Mouse (Mus musculus): Measurements from ENCODE around the gene Igf2bp1.

Gene Igf2bp1

GRCm38 (mm10) chr11:96006852-96007515 lies 1.2 kb upstream of the Igf2bp1 start:
- peak; percentile 20 to 37 for DNase-seq

GRCm38 (mm10) chr11:96006367-96006851 lies 669 bp upstream of the Igf2bp1 start:
- no peak for DNase-seq

GRCm38 (mm10) chr11:96004793-96005402 lies 842 bp downstream of the Igf2bp1 start:
- DNase-seq: peak; percentile 9 to 21

- no peak for DNase-seq
Observed at GRCm38 (mm10) chr11:96003969-96004792, 1.6 kb downstream of the Igf2bp1 start.

DNA sequence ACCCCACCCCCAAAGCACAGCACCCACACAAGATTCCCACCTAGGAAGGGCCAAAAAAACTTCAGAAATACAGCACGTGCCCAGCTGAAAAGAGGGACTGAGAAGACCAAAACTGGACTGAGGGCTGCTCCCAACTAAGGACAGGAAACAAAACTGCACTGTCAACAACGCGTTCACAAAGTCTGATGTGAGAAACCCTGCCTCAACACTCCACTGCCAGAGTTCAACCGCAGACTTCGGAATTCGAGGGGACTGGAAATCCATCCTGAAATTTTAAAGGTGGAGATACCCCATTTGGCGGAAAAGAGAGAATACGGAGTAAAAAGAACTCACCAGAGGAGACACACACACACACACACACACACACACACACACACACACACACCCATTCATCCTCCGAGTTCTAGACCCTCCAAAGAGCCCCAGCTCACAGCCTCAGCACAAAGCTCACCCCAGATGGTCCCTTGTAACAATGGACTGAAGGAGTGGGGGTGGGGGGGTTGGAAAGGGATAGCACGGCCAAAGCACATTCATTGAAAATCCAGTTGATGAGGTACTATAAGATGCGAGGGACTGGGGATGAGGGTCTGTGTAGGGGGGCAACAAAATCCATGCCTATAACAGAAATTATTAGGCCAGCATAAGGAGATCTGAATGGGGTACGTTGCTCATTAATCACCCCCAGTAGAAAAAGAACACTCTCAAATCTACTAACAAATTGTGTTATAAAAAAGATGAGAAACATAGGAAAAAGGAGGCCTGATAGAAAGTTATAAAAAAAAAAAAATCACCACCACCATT lies 2.4 kb downstream of the Igf2bp1 start:
- no peak for DNase-seq

DNA sequence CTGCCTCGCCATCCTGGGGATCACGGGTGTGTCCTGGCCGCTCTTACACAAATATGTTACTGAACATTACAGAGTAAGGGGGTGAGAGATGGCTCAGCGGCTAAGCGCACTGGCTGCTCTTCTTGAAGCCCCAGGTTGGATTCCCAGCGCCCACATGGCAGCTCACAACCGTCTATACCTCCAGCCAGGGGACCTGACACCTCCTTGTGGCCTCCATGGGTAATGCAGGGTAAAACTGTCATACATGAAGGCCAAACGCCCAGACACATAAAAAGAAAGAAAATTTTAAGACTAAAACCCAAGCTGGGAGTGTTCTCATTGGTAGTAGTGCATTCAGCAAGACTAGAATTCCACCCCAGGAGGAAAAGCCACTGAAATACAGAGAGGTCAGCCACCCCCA lies 11.6 kb downstream of the Igf2bp1 start:
- DNase-seq: no peak

DNA sequence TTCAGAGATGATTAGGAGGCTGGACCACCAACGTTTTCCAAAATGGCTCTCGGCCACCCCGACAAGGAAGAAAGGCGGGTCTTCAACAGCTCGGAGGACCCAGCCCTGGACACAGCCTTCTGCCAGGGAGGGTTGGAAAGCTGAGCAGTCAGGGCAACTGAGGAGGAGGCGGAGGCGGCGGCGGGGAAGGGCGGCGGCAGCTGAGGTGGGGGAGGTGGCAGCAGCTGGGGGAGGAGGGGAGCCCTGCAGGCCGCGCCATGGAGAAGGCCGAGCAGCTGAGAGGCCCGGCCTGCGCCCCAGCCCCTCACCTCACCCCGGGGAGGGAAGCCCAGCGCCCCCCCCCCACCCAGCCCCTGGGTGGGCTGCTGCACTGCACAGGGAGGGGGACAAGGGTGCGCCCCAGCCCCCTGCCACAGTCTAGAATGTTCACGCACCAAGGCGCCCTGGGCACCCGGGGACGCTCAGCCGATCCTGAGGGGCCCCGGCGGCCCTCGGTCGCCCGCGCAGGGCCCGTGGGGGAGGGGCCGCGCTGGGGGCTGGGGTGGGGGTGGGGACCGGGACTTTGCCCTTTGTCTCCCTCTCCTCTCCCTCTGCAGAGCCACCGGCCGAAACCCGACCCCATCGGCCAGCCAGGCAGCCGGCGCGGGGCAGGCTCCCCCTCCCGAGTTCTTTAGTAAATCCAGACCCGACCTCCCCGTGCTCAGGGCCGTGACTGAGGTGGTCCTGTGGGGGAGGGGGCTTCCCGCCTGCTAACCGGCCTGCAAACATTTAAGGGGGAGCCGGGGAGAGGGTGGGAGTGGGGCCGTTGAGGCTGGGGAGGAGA lies 14.6 kb downstream of the Igf2bp1 start:
- DNase-seq: no peak

DNA sequence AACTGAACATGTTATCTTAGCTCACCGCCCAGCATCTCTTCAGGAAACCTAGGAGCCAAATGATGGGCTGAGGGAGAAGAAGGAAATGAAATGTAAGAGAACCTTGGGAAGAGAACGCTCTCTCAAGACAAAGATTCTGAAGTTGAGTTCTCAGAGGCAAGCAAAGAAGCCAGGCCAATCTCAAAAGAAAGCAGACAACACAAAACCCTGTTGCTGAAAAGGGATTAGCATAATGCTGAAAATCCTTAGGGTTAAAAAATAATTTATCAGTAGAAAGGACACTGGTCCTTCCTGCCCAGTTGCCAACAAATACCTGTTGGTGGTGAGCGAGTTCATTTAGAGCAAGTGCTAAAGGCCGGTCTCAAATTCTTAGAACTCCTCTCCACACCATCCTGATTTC lies 15.3 kb downstream of the Igf2bp1 start:
- no peak for DNase-seq

- no peak for DNase-seq
Observed at GRCm38 (mm10) chr11:95989864-95990263, 15.9 kb downstream of the Igf2bp1 start.

DNA sequence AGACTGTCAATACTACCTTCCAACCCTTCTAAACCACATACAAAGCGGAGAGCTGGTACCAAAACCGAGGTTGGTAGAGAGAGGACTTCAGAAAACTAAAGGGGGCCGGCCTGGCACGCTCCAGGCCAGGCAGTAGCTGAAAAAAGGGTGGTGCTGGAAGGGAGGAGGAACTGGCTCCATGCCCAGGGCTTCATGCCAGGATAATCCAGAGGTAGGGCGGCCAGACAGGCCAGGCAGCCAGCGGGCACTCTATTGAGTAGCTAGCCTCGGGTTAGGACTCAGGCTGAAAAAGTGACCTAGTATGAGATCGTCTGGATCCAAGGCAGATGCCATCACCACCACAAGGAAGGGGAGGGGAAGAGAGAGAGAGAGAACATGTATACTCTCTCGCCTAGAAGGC lies 17.2 kb downstream of the Igf2bp1 start:
- DNase-seq: no peak

GRCm38 (mm10) chr11:95987854-95988447 lies 17.8 kb downstream of the Igf2bp1 start:
- no peak for DNase-seq

DNA sequence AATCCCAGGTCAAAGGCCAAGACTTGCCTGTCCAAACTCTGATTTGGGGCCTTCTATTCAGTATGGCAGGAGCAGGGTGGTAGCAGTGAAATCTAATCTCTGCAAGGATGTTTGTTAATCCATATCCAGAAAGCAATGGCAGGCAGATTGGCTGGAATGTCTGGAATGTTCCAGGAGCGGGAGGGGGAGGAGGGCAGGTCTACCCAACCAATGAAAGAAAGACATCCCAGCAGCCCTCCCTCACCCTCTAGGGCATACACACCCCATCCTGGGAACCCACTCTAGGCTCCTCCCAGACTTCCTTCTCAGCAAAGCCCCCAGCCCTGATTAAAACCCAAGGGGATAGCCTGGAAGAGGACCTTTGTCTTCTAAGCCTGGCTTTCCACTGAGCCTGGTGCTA lies 23.3 kb downstream of the Igf2bp1 start:
- DNase-seq: no peak

- no peak for DNase-seq
Observed at GRCm38 (mm10) chr11:95981804-95982203, 23.9 kb downstream of the Igf2bp1 start.

DNA sequence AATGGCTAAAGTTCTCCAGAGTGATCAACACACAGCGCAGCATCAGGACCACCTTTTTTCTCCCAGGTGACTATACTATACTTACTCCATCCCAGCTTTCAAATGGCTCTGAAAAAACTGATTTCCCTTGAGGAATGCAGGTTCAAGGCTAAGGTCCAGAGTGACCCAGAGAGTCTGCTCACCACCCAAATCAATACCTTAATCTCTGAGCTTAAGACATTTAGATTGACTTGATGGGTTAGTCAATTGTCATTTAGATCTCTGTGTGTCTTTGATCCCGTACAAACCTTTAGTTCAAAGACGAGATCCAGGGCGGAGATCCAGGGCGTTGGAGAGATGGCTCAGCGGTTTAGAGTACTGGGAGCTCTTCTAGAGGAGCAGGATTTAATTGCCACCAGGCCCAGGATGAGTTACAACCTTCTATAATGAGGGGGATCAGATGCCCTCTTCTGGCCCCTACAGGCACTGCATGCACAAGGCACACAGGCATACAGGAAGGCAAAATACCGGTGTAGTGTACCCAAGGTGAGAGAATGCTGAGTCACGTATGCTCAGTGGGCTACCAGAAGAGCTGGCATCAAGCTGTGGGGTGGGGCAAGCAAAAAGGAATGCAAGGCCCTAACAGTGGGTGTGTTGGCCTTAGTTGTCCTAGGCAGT lies 24.9 kb downstream of the Igf2bp1 start:
- peak; percentile 55 to 57 for DNase-seq

DNA sequence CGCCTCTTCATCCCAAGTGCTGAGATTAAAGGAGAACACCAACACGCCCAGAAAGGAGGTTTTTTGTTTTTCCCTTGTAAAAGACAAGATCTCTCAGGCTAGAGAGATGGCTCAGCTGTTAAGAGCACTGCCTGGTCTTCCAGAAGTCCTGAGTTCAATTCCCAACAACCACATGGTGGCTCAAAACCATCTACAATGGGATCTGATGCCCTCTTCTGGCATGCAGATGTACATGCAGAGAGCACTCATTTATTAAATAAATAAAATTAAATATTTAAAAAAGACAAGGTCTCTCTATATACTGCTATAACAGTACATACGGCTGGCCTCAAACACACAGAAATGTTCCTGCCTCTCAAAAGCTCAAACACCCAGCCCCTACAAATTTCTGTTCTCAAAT lies 27.3 kb downstream of the Igf2bp1 start:
- DNase-seq: no peak

DNA sequence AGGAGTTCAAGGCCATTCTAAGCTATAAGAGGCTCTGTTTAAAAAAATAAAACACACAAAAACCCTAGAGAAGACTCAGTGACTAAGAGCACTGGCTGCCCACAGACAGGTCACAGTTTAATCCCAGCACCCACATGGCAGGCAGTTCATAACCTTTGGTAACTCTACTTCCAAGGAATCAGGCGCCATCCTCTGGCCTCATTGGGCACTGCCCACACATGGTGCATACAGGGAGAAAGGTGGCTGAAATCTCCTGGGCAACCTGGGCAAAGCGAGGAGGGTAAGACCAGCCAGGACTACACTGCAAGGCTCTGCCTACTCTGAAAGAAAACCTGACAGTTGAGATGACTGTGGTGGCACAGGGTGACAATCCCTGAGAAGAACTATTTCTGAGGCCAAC lies 29.4 kb downstream of the Igf2bp1 start:
- peak in 1 of 2 experiments; percentile 11 for DNase-seq

- no peak for DNase-seq
Observed at GRCm38 (mm10) chr11:95975694-95976093, 30.0 kb downstream of the Igf2bp1 start.

DNA sequence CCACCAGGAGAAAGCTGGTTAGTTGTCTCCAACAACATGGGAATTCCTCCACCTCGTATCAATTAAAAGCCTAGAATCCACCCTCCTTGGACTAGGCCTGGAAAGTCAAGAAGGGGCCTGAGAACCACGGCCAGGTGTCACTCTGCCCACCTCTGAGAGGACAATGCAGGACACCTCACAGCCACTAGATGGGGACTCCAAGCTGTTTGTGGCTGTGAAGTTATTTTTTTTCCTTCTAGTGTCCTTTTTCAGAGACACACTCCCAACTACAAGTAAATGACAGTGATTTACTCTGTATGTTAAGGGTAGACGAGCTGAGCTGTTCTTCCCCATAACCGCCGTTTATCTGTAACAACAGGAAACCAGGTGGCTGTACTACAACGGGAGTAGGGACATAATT lies 32.6 kb downstream of the Igf2bp1 start:
- DNase-seq: no peak

DNA sequence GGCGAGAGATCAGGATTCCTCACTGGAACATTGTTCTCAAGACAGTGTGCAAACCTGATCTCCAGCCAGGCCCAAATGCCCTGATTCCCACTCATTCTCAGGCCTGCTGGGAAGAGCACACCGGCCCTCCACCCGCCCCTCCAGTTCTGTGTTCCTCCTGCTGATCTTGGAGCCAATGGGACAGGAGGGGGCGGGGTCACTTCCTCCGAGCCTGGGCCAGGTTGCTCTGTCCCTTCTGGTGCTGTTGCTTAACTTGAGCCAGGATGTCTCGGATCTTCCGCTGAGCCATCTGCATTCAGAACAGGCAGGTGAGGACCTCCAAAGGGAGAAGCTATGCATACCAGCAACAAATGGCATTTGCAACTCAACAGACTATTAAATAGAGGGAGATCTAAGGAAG lies 42.4 kb downstream of the Igf2bp1 start:
- no peak for DNase-seq

DNA sequence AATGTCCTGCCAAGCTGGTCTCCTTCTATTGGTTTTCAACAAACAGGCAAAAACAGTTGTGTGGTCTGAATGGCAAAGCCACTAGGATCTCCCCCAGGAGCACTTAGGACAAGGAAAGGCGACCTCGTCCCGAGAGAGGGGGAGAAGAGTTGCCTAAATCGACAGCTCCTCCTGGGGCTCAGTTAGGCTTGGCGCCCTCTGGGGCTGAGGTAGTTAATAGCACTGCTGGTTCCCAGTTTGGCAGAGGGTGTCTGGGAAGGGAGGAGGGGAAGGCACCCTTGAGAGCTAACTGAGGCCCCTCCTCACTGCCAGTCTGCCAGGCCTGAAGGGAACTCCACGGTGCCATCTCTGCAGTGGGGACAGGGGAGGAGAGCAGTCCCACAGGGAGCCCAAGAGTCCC lies 46.6 kb downstream of the Igf2bp1 start:
- peak; percentile 12 to 17 for DNase-seq

GRCm38 (mm10) chr11:95958251-95958650 lies 47.5 kb downstream of the Igf2bp1 start:
- DNase-seq: no peak

All from thymus, postnatal 36 days (tissue).